Mouse (Mus musculus) intestine, postnatal 0 days (tissue): Measurements from ENCODE around the gene Dgkq. TPM values are rescaled to one million over a fixed set of nuclear protein-coding genes. Genes with fewer than 3 reads are reported as not detected.

ENCODE experiments used
- ATAC-seq: fragments of 200-750 bp; cut with Nextera tagmentation; 2 replicates; pipeline ENCODE4 v1.8.0; 2017; ENCODE audit warnings: mild to moderate bottlenecking, moderate TSS enrichment, moderate library complexity
- H3K27ac ChIP-seq: fragments of 300-500 bp; sonication (generic); 2 replicates; pipeline ENCODE4 v1.5.1; 2014; ENCODE audit warnings: mild to moderate bottlenecking, low read depth, low read length, moderate library complexity
- H3K27me3 ChIP-seq: fragments of 300-500 bp; sonication (generic); replicated peaks from 2 replicates; pipeline ENCODE4 v1.6.1; 2014; ENCODE audit warnings: low read length, mixed read lengths; ENCODE audit not compliant: control insufficient read depth, insufficient read depth
- H3K36me3 ChIP-seq: fragments of 300-500 bp; sonication (generic); 2 replicates; pipeline ENCODE4 v1.6.1; 2014; ENCODE audit warnings: mild to moderate bottlenecking, moderate library complexity; ENCODE audit not compliant: control insufficient read depth, insufficient read depth
- H3K4me1 ChIP-seq: fragments of 300-500 bp; sonication (generic); replicated peaks from 2 replicates; pipeline ENCODE4 v1.6.1; 2014; ENCODE audit warnings: antibody characterized with exemption, low read length, mixed read lengths; ENCODE audit not compliant: control insufficient read depth, insufficient read depth
- H3K4me2 ChIP-seq: fragments of 300-500 bp; sonication (generic); replicated peaks from 2 replicates; pipeline ENCODE4 v1.6.1; 2014; ENCODE audit warnings: low read depth, mild to moderate bottlenecking, moderate library complexity
- H3K4me3 ChIP-seq: fragments of 300-500 bp; sonication (generic); 2 replicates; pipeline ENCODE4 v1.5.1; 2014; ENCODE audit warnings: low read depth, low read length
- H3K9ac ChIP-seq: fragments of 300-500 bp; sonication (generic); 2 replicates; pipeline ENCODE4 v1.6.1; 2014; ENCODE audit warnings: mild to moderate bottlenecking, low read depth, low read length
- H3K9me3 ChIP-seq: fragments of 300-500 bp; sonication (generic); 2 replicates; pipeline ENCODE4 v1.6.1; 2016; ENCODE audit warnings: mixed run types; ENCODE audit not compliant: control insufficient read depth
- CTCF ChIP-seq: sonication (generic); IDR thresholded peaks from 2 replicates; pipeline ENCODE4 v1.5.1; 2016; ENCODE audit warnings: low read depth, mild to moderate bottlenecking, control low read depth, antibody characterized with exemption, moderate library complexity
- WGBS: fragments of 180-500 bp; shearing (Covaris S2); extraction: QIAGEN DNeasy Blood & Tissue Kit; methylation state at CpG from one replicate; pipeline ENCODE4 v1.1.7; 2014; 5-methylcytosine and 5-hydroxymethylcytosine counted together
- polyA plus RNA-seq: library from polyadenylated mRNA; unstranded; fragments of >200 nt; fragmentation: Nextera tagmentation; extraction: Ambion mirVana; gene quantifications from 2 replicates; pipeline ENCODE4 v1.2.1, GENCODE M21; 2015

The Dgkq gene
- polyA plus RNA-seq, 1 experiment from 2014 or later, result 10.3 TPM

DNA sequence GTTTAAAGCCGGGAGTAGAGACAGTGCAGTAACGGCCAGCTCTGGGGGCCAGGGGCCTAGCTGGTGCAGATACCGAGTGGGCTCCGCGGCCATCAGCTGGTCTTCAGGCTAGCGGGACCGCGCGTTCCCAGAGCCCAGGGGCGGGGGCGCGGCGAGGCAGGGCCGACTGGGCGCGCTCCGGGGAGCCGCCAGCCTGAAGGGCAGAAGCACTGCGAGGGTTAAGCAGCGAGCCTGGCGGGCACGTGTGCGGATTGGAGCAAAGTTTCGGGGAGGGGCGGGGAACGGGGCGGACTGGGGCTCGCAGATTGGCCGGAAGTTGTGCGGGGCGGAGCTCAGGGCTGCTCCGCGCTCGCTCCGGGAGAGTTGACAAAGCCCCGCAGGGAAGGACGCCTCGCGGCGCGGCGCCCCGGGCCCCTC is 24.4 kb upstream of the Dgkq start:
- H3K27ac ChIP-seq, result peak overlapping the region; percentile 54
- H3K4me2 ChIP-seq, result peak overlapping the region; percentile 96
- H3K27me3 ChIP-seq, result no peaks in the 10 kb centered on the region
- peak overlapping the region; percentile 83 for H3K9ac ChIP-seq
- H3K4me1 ChIP-seq, result peaks cover 4% of the 10 kb centered on the region; the same call in 1 of the 2 replicates
- 2% methylated on average over 20 of the region's 43 CpGs for WGBS
- no peaks in the 10 kb centered on the region for H3K36me3 ChIP-seq
- no peaks in the 10 kb centered on the region for H3K9me3 ChIP-seq
- TF ChIP-seq CTCF, result no peak
- peak overlapping the region; percentile 96 for H3K4me3 ChIP-seq
- peak; percentile 91 for ATAC-seq

DNA sequence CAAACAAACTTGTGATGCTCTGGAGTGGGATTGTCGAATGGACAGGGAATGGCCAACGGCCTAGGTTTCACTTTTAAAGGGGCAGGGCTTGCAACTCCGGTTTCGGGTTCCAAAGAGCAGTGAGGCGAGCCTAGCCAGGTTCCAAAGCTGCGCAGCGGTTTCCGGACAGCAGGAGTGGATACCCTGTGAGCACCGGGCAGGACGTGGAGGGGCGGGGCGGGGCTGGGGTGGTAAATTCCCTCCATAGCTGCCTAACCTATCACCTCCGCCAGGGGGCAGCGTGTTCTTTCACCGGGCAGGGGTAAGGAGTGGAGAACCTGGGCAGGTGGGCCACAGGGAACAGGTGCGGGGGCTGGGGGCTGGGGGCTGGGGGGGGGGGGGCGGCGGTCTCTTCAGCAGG is 22.8 kb upstream of the Dgkq start, which contains the start of gene Fgfrl1:
Gene Fgfrl1, plus strand, starts transcription at position 112 of the 400 bp plus-strand sequence.
- H3K27ac ChIP-seq, result no peak within 1 kb of the TSS
- peak within 1 kb of the TSS; percentile 26; the same call in 1 of the 2 replicates for H3K9ac ChIP-seq
- peak within 1 kb of the TSS; percentile 96 for H3K4me3 ChIP-seq
- TF ChIP-seq CTCF, result peak; percentile 71
- H3K9me3 ChIP-seq, result no peaks in the 10 kb centered on the region
- peak within 1 kb of the TSS; percentile 96 for H3K4me2 ChIP-seq
- WGBS, result 3% methylated on average over 16 of the region's 18 CpGs
- peaks cover 4% of the 10 kb centered on the region; the same call in 1 of the 2 replicates for H3K4me1 ChIP-seq
- peak; percentile 32; the same call in 1 of the 2 replicates for ATAC-seq
- no peaks in the 10 kb centered on the region for H3K36me3 ChIP-seq
- no peaks in the 10 kb centered on the region for H3K27me3 ChIP-seq

DNA sequence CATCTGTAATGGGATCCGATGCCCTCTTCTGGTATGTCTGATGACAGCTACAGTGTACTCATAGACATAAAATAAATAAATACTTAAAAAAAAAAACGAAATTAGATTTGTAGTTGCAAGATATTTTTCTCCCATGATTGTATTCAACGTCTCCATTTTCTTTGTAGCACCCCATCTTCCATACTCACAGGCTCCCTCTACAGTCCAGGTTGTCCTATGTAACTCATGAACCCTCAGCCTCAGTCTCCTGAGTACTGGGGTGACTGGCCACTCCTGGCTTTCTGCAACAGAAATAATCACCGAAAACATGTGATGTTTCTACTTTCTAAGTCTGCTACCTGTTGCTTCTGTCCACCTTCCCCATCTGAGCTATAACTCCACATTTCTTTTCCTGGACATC is 21.7 kb upstream of the Dgkq start:
- H3K9ac ChIP-seq, result no peak overlapping the region
- ATAC-seq, result no peak
- H3K27ac ChIP-seq, result no peak overlapping the region
- no peaks in the 10 kb centered on the region for H3K27me3 ChIP-seq
- no peaks in the 10 kb centered on the region for H3K9me3 ChIP-seq
- peaks cover 4% of the 10 kb centered on the region; the same call in 1 of the 2 replicates for H3K4me1 ChIP-seq
- no peak overlapping the region for H3K4me3 ChIP-seq
- H3K4me2 ChIP-seq, result no peak overlapping the region
- 73% methylated on average over 4 of the region's 4 CpGs for WGBS
- H3K36me3 ChIP-seq, result no peaks in the 10 kb centered on the region
- peak; percentile 52 for TF ChIP-seq CTCF

DNA sequence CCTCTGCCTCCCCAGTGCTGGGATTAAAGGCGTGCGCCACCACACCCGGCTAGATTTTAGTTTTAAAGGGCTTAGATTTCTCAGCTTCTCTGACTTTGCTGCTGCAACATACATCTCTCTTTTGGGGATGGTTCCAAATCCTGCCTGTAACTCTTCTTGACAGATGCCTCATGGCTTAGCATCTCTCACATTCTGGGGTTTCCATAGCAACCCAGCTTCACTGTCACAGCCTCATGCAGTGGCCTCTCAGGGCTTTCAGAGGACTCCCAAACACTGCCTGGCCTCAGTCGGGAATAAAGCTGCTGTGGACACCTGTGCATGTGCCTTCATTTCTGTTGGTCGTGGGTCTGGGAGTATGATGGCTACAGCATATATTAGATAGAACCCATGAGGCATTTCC is 19.6 kb upstream of the Dgkq start:
- Histone ChIP-seq H3K4me1 (peaks cover 4% of the 10 kb centered on the region; the same call in 1 of the 2 replicates), H3K9me3 (no peaks in the 10 kb centered on the region), H3K27ac (no peak overlapping the region), H3K4me2 (no peak overlapping the region), H3K9ac (no peak overlapping the region), H3K36me3 (no peaks in the 10 kb centered on the region; the same call in 1 of the 2 replicates), H3K4me3 (no peak overlapping the region), H3K27me3 (no peaks in the 10 kb centered on the region)
- WGBS, result 78% methylated on average over 5 of the region's 5 CpGs
- no peak for TF ChIP-seq CTCF
- no peak for ATAC-seq

DNA sequence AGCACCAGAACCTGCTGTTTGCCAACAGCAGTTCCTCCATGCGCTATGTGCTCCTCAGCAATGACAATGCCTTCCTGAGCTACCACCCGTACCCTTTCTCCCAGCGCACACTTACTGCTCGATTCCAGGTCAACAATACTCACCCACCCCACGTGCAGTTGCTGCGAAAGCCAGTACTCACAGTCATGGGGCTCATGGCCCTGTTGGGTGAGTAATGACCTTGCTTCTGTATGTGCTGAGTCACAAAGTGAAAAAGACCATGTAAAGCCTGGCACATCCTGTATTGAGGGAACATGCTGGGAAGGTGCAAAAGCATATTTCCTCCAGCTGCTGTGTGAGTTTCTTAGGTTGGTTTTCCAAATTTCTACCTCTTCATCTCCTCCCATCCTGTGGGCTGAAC is 11.4 kb upstream of the Dgkq start:
- no peaks in the 10 kb centered on the region for H3K27me3 ChIP-seq
- peaks cover 11% of the 10 kb centered on the region for H3K4me1 ChIP-seq
- H3K9me3 ChIP-seq, result no peaks in the 10 kb centered on the region
- no peak for ATAC-seq
- H3K9ac ChIP-seq, result no peak overlapping the region
- no peak overlapping the region for H3K27ac ChIP-seq
- WGBS, result 95% methylated on average over 6 of the region's 6 CpGs
- no peak for TF ChIP-seq CTCF
- H3K36me3 ChIP-seq, result no peaks in the 10 kb centered on the region; the same call in 1 of the 2 replicates
- H3K4me2 ChIP-seq, result no peak overlapping the region
- H3K4me3 ChIP-seq, result no peak overlapping the region

DNA sequence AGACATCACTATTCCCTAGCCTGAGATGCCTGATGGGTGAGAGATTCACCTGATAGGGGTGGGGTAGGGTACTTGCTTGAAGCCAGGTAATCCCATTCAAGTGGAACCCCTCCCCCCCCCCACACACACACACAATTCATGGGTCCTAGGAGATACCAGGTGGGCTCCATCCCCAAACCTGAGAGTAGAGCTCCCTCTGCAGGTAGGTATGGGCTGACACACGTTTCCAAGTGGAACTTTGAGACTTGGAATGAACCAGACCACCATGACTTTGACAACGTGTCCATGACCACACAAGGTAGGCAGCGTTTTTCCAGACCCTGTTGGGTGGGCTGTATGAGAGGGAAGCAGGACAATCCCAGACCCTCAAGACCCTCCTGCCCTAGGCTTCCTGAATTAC is 10.4 kb upstream of the Dgkq start:
- peak; percentile 65 for TF ChIP-seq CTCF
- no peak overlapping the region for H3K4me3 ChIP-seq
- H3K9ac ChIP-seq, result no peak overlapping the region
- H3K27me3 ChIP-seq, result no peaks in the 10 kb centered on the region
- H3K27ac ChIP-seq, result no peak overlapping the region
- no peaks in the 10 kb centered on the region for H3K9me3 ChIP-seq
- no peak overlapping the region for H3K4me2 ChIP-seq
- H3K4me1 ChIP-seq, result peaks cover 11% of the 10 kb centered on the region
- WGBS, result 47% methylated on average over 3 of the region's 3 CpGs
- no peak for ATAC-seq
- H3K36me3 ChIP-seq, result no peaks in the 10 kb centered on the region; the same call in 1 of the 2 replicates
